Mouse (Mus musculus) heart, postnatal 14 days (tissue): ENCODE measurements around the gene Cebpz. TPM values are rescaled to one million over a fixed set of nuclear protein-coding genes. Genes with fewer than 3 reads are reported as not detected.
A peak's percentile ranks its signal among the peaks of the same experiment; 100 is the strongest.

Source experiments
- DNase-seq, 2 experiments: peaks; one replicate each; pipeline ENCODE4 v3.0.0; 2021 to 2022
- intact Hi-C: fragments of 180-260 bp; cut with DNase I; formaldehyde crosslinking; loops from one replicate; pipeline ENCODE4 v1.15.1; 2025
- total RNA-seq, 2 experiments: library from RNA; stranded (reverse); gene quantifications; 2 replicates each; pipeline ENCODE4 v1.2.3; 2021

Gene Cebpz
- total RNA-seq, 2 experiments from 2014 or later: 18.0 TPM

DNA sequence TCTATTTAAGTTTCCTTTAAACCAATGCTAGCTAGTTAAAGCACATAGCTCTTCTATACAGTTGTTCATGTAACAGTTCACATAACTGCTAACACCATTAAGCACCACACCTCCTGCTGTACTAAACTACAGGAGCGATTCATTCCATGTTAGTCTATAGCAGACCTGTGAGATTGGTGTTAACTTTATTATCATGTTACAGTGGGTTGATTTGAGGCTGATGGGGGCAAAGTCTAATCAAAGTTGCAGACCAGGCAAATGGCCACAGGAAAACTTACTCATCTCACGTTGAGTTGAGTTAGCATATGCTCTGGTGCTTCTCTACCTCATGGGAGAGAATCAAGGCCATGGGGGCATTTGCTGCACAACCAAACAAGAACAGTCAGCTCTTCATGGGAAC is 27.5 kb downstream of the Cebpz start:
- intact Hi-C loops: no loop called here

DNA sequence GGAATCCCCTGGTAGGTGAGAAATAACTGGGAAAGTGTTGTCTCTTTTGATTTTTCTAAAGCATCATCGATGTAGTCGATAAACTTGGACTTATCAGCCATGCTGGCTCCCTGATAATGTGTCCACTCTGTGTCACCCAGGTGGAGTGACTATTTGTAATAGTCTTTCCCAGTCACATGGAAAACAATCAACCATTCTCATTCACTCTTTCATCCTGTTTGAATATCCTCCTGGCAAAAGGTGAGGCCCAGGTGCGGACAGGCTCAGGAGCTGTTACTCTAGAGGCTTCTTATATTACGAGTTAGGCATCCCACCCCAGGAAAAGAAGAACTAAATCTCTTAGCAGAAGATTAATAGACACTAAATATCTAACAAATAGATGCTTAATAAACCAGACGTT is 30.0 kb downstream of the Cebpz start, which contains the start of gene Sult6b1:
Gene Sult6b1, minus strand, starts transcription at position 101 of the 400 bp plus-strand sequence.
- intact Hi-C loops: no loop called here
- no peak for DNase-seq

More for the DNA sequence above, 27.5 kb downstream of the Cebpz start:
- no peak for DNase-seq

DNA sequence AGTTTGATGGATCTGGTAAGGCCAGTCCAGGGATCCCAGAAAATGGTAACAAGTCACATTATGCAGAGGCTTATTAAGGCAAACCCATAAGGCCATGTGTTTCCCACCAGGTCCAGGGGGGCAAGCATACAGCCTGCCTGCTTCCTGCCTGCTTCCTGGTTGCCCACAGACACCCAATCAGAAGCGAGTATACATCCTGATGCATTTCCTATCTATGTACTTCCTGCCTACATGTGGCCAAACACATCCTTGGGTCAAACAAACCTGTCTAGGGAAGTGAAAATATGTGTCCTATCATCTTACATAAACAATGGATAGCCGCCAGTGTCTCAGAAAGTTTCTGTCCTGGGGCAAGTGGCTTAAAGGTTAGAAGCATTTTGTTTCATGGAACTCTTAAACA is 33.7 kb downstream of the Cebpz start:
- intact Hi-C loops: no loop called here

DNA sequence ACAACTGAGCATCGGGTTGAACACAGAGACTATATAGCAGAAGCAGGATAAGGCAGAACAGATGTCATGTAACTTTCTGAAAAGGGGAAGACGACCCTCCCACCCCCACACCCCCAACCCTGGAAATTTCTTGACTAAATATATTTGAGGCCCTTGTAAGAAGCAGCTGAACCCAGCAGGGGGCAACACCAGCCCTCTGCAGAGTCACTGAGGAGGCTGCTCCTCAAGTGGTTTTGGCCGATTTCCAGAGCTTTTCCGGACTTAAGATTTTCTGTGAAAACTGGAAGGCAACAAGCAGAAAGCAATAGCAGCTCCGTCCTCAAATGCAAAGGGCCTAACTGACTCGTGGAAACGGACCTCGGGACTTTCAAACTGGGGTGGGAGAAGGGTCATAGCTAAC is 41.5 kb downstream of the Cebpz start:
- intact Hi-C loops: no loop called here
- peak; percentile 41 to 68 for DNase-seq

More for the DNA sequence above, 33.7 kb downstream of the Cebpz start:
- no peak for DNase-seq

DNA sequence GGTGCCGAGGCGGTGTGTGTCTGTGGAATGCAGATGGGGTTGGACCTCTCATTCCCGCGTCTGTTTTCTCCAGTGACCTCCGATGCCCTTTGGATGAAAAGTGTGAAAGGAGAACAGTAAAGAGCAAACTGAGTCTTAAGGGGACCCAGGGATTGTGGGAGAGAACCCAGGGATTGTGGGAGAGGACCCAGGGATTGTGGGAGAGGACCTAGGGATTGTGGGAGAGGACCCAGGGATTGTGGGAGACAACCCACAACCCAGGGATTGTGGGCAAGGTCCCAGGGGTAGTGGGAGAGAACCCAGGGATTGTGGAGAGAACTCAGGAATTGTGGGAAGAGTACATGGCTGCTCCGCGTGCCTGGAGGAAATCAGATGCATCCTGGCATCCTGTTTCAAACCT is 41.9 kb downstream of the Cebpz start:
- DNase-seq: no peak
- intact Hi-C loops: no loop called here

DNA sequence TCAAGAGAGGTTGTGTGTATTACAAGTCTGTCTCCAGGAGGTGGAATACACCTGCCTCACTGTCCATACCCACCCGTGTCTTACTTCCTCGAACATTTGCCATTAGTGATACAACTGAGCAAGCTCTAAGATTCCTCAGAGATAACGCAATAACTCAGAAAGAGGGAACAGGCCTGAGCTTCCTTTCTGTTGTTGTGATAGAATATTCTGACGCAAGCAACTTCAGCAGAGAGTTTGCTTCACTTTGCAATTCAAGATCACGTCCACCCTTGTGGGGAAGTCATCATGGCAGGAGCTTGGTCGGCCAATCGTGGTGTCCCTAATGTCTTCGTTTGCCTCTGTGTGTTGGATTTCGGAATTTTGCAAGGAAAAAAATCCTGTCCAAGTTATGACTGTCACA is 45.8 kb downstream of the Cebpz start:
- no peak for DNase-seq

DNA sequence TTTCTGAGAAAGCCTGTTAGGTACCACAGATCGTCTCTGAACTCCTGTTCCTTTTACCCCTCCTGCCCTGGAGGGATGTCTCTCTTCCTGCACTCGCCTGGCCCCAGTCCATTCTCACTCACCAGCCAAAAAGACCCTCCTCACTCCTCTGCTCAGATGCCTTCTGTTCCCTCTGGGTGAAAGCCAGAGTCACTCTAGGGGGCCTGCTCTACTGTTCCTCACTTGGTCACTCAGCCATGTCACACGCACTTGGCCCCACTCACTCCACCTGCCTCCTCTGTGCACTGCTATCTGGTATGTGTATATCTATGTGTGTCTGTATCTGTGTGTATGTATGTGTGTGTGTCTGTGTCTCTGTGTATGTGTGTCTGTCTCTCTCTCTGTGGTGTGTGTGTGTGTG is 47.7 kb downstream of the Cebpz start:
- no peak for DNase-seq
- intact Hi-C loops: no loop called here

More for the DNA sequence above, 45.8 kb downstream of the Cebpz start:
- intact Hi-C loops: no loop called here

DNA sequence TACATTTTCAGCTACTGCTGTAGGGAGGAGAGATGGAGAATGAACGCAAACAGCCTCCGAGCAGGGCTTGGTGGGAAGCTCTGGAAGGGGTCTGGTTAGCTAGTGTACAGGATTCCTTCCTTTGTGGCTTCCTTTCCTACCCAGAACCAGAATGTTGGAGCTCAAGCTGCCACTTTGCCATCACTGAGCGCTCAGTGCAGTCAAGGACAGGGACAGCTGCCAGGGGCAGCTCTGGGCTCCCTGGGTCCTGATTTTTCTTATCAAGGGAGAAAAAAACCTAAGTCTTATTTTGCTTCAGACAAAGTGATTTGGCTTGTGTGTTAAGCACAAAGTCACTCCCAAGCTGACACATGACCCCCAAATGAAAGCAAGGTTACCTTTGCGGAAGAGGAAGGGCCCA is 48.3 kb downstream of the Cebpz start:
- no peak for DNase-seq
- intact Hi-C loops: no loop called here

DNA sequence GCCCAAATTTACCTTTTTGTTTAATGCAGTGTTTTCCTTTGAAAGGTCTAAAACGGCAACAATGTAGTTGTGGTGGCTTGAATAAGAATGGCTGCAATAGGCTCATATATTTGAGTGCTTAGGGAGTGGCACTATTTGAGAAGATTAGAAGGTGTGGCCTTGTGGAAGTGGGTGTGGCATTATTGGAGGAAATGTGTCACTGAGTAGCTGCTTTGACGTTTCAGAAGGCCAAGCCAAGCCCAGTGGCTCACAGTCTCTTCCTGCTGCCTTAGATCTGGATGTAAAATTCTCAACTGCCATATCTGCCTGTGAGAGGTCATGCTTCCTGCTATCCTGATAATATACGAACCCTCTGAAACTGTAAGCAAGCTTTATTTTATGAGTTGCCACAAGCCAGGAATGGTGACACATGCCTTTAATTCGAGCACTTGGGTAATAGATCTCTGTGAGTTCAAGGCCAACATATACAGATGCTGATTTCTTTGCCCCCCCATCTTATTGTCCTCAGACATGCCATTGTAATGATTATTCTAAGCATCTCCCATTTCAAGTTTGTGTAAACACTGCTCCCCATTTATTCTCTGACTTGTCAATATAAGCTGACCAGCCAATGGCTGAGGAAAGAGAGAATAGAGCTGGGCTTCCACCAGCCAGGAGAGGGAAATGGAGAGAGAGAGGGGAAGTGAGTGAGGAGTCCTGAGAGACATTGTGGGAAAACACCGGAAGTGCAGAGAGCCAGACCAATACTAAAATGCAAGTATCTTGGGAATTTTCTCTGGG is 51.4 kb downstream of the Cebpz start:
- intact Hi-C loops: no loop called here
- no peak for DNase-seq

DNA sequence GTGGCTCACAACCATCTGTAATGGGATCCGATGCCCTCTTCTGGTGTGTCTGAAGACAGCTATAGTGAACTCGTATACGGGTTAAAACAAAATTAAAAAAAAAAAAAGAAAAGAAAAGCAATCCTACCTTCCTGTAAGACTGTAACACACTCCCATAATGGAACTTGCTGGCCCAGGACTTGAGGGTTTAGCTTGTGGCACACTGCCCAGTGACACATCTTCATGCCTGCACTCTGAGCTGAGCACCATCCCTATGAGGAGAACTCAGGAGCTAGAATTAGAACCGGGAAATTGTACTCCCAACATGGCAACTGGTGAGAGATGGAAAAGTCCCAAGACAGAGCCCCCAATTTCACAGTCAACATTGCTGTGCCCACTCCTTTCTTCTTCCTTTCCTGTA is 53.6 kb downstream of the Cebpz start:
- intact Hi-C loops: loop anchor here (2.0 kb wide), 1 partner anchor 34 kb away; the partner anchor contains the start of gene Cebpzos
- DNase-seq: no peak

DNA sequence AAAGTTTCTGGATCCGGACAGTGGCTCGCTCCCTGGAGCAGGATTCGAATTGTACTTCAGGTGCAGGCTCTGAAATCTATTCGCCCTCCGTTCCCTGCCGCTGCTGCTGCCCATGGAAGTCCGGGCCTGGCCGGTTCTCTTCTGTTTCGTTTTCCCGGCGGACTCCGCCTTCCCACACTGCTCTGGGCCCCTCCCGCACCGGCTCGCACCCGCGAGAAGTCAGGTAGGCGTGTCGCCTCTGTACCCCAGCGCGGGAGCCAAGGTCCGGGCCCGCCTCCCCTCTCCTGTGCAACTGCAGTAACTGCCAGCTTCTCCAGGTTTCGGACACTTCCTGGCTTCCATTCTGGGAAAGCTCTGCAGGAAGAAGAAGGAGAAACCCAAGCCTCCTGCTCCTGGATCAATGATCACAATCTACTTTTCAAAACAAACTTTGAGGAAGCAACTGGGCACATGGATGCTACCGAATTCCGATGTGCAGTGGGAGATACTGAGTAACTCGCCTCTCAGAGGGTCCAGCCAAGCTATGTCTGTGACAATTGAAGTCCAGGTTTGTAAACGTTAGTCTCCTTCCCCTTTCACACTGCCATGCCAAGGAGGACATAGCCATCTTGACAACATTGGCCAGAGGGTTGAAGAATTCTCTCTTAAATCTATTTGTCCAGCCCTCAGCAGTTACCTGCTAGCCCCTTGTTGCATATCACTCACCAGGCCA is 54.3 kb downstream of the Cebpz start, which contains the start of gene Eif2ak2:
Gene Eif2ak2, minus strand, starts transcription at position 173 of the 712 bp plus-strand sequence.
- intact Hi-C loops: loop anchor here (2.0 kb wide), 1 partner anchor 34 kb away; the partner anchor contains the start of gene Cebpzos
- peak; percentile 82 to 88 for DNase-seq

DNA sequence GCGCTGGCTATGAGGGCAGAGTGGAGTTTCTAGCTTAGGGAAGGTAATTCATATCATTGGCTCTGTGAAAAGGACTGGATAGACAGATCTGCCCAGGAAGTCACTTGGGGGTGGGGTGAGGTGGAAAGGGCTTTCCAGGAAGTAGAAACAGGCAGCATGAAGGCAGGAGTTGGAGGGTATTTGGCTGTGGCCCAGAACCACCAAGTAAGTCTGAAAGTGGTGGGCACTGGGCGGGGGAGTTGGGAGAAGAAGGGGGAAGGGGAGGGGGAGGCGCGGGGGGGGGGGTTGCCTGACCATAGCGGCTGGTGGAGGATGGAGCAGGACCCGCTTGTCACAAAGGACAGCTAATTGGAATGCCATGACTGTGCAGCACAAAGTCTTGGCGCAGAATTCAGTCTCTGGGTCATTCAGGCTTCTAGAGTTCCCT is 55.0 kb downstream of the Cebpz start:
- intact Hi-C loops: loop anchor here (2.0 kb wide), 1 partner anchor 35 kb away; the partner anchor contains the start of gene Cebpzos
- no peak for DNase-seq

DNA sequence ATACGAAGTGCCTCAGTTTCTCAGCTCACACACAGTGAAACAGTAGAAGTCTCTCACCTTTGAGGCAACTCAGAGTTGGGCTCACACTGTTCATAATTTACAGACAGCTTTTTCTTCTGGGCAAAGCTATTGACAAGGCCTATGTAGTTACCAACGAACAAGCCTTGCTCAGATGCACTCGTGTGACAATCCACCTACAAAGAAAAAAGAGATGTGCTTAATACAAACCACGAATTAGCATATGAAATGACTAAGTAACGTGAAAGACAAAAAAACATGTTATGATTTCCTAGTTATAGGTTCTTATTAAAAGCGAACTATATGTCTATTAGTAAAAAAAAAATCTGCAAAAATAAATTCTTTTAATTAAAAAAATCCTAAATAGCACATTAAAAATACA is 63.0 kb downstream of the Cebpz start:
- intact Hi-C loops: no loop called here
- no peak for DNase-seq

Other genes with a start within 250 kb of the Cebpz start
- gene Strn, start 199.9 kb downstream of the Cebpz start, total RNA-seq: 10 to 100 TPM; 30.1 to 32.2 TPM
- 10 to 100 TPM; 32.5 to 36.3 TPM for gene Heatr5b, start 101.7 kb downstream of the Cebpz start, total RNA-seq
- 10 to 100 TPM; 22.9 to 25.8 TPM for gene Gpatch11, start 101.5 kb downstream of the Cebpz start, total RNA-seq
- gene Eif2ak2, start 54.5 kb downstream of the Cebpz start, total RNA-seq: 10 to 100 TPM in 1 of 2 experiments, 1 to 10 TPM in 1; 8.7 to 10.4 TPM
- gene Sult6b1, start 30.1 kb downstream of the Cebpz start, total RNA-seq: not detected
- gene Cebpzos, start 20.6 kb downstream of the Cebpz start, total RNA-seq: 10 to 100 TPM; 46.0 to 47.5 TPM
- 10 to 100 TPM; 48.4 to 49.2 TPM for gene Ndufaf7, start 70 bp upstream of the Cebpz start, total RNA-seq
- gene Prkd3, start 83.8 kb upstream of the Cebpz start, total RNA-seq: 10 to 100 TPM; 22.9 to 23.8 TPM
- gene Qpct, start 114.8 kb upstream of the Cebpz start, total RNA-seq: 1 to 10 TPM; 8.9 to 9.3 TPM